In genomic region chr6:71476783-71477182, GRCm38 (mm10) we compare ENCODE assay signal across 27 mouse cellular contexts. TPM values are rescaled to one million over a fixed set of nuclear protein-coding genes. Genes with fewer than 3 reads are reported as not detected.
DNase-seq lines count a peak whose midpoint lies in the region; ATAC-seq lines count a peak whose summit lies in the region.
"Had no signal": no experiment of that assay in that cellular context is flagged by ENCODE, and none has a peak within 500 bp of the region (broad histone marks: within the 10 kb centered on the region; RNA-seq: fewer than 3 reads in every experiment).

No protein-coding gene starts in this region.

- DNase-seq in midbrain, embryonic 11.5 days (ENCODE audit: low spot score, missing footprints): peak; percentile 75
- no peak for DNase-seq in left cerebral cortex, postnatal 25 days (ENCODE audit: low spot score in 2 of 2)
- DNase-seq in forebrain, embryonic 14.5 days (ENCODE audit: low spot score): no peak
- DNase-seq: adrenal gland, adult 2 months; adrenal gland, postnatal 10 days; adrenal gland, postnatal 25 days; B cell, adult 2 months; cerebellum, adult 11 months; cerebellum, adult 18-20 months; cerebellum, adult 8-10 months; cerebellum, adult 9-11 months; cerebellum, postnatal 14 days; cerebellum, postnatal 36 days; embryo, embryonic 11 days had no signal

- WGBS in midbrain, embryonic 11.5 days: 81% methylated on average over 5 of the region's 5 CpGs
- WGBS in midbrain, embryonic 16.5 days: 75% methylated on average over 5 of the region's 5 CpGs
- WGBS in forebrain, embryonic 14.5 days: 81% methylated on average over 5 of the region's 5 CpGs

- no peaks in the 10 kb centered on the region for H3K9me3 ChIP-seq in midbrain, embryonic 11.5 days (ENCODE audit: control insufficient read depth, low read length)
- H3K9me3 ChIP-seq in midbrain, embryonic 16.5 days (replicated peaks; ENCODE audit: control insufficient read depth, low read length, poor library complexity, severe bottlenecking): no peaks in the 10 kb centered on the region
- no peaks in the 10 kb centered on the region for H3K9me3 ChIP-seq in forebrain, embryonic 14.5 days (replicated peaks; ENCODE audit: control insufficient read depth, low read length)
- H3K9me3 ChIP-seq: embryonic facial prominence, embryonic 13.5 days; embryonic facial prominence, embryonic 15.5 days; forebrain, embryonic 10.5 days; forebrain, embryonic 13.5 days; G1E had no signal

- H3K4me3 ChIP-seq in midbrain, embryonic 11.5 days (ENCODE audit: low read depth, low read length): no peak overlapping the region
- no peak overlapping the region for H3K4me3 ChIP-seq in midbrain, embryonic 16.5 days (ENCODE audit: low read depth, low read length)
- no peak overlapping the region for H3K4me3 ChIP-seq in forebrain, embryonic 14.5 days (ENCODE audit: low read depth, low read length)
- H3K4me3 ChIP-seq: embryonic facial prominence, embryonic 13.5 days; embryonic facial prominence, embryonic 15.5 days; erythroblast, embryonic 14.5 days; forebrain, embryonic 10.5 days; forebrain, embryonic 13.5 days had no signal

- H3K27me3 ChIP-seq in midbrain, embryonic 11.5 days (ENCODE audit: control insufficient read depth, insufficient read depth, low read length): no peaks in the 10 kb centered on the region
- no peaks in the 10 kb centered on the region for H3K27me3 ChIP-seq in midbrain, embryonic 16.5 days (ENCODE audit: control insufficient read depth, insufficient read depth, low read depth, low read length)
- no peaks in the 10 kb centered on the region for H3K27me3 ChIP-seq in forebrain, embryonic 14.5 days (replicated peaks; ENCODE audit: control insufficient read depth, insufficient read depth, low read length)
- H3K27me3 ChIP-seq: CH12.LX; embryonic facial prominence, embryonic 13.5 days; embryonic facial prominence, embryonic 15.5 days; forebrain, embryonic 13.5 days; Patski had no signal

- no peak overlapping the region for H3K4me2 ChIP-seq in midbrain, embryonic 11.5 days
- H3K4me2 ChIP-seq in midbrain, embryonic 16.5 days (ENCODE audit: low read length): no peak overlapping the region
- no peak overlapping the region for H3K4me2 ChIP-seq in forebrain, embryonic 14.5 days (ENCODE audit: low read length)
- H3K4me2 ChIP-seq: embryonic facial prominence, embryonic 13.5 days; embryonic facial prominence, embryonic 15.5 days; forebrain, embryonic 13.5 days had no signal

- no peaks in the 10 kb centered on the region for H3K4me1 ChIP-seq in midbrain, embryonic 11.5 days (ENCODE audit: control insufficient read depth, insufficient read depth, low read length)
- no peaks in the 10 kb centered on the region for H3K4me1 ChIP-seq in midbrain, embryonic 16.5 days (ENCODE audit: control insufficient read depth, insufficient read depth, low read length)
- H3K4me1 ChIP-seq in forebrain, embryonic 14.5 days (ENCODE audit: control insufficient read depth, insufficient read depth, low read length): no peaks in the 10 kb centered on the region
- H3K4me1 ChIP-seq: embryonic facial prominence, embryonic 13.5 days; embryonic facial prominence, embryonic 15.5 days had no signal

- intact Hi-C loops in left cerebral cortex, postnatal 25 days (cut with DNase I): no loop called here

- no peak for ATAC-seq in midbrain, embryonic 11.5 days (ENCODE audit: low FRiP score)
- ATAC-seq in midbrain, embryonic 16.5 days: no peak
- peak; percentile 83 for ATAC-seq in granulocyte monocyte progenitor cell, adult 5-6 weeks (replicated peaks; ENCODE audit: poor library complexity, severe bottlenecking)
- peak; percentile 42; the same call in 1 of the 2 replicates for ATAC-seq in megakaryocyte progenitor cell, adult 5-6 weeks (replicated peaks; ENCODE audit: poor library complexity)
- ATAC-seq in forebrain, embryonic 14.5 days: no peak
- ATAC-seq: CD4-positive, CD25-positive, alpha-beta regulatory T cell, adult 4 months; forebrain, embryonic 13.5 days; forebrain, embryonic 16.5 days; Patski had no signal

- no peak overlapping the region for H3K27ac ChIP-seq in midbrain, embryonic 11.5 days (ENCODE audit: low read depth, low read length)
- H3K27ac ChIP-seq in midbrain, embryonic 16.5 days (ENCODE audit: low read length): no peak overlapping the region
- H3K27ac ChIP-seq in forebrain, embryonic 14.5 days (ENCODE audit: low read depth, low read length): no peak overlapping the region
- H3K27ac ChIP-seq: embryonic facial prominence, embryonic 13.5 days; embryonic facial prominence, embryonic 15.5 days; forebrain, embryonic 10.5 days; forebrain, embryonic 13.5 days had no signal

- no peak overlapping the region for H3K9ac ChIP-seq in midbrain, embryonic 11.5 days (ENCODE audit: low read length)
- no peak overlapping the region for H3K9ac ChIP-seq in midbrain, embryonic 16.5 days (ENCODE audit: low read depth, low read length)
- no peak overlapping the region for H3K9ac ChIP-seq in forebrain, embryonic 14.5 days (ENCODE audit: low read length)
- H3K9ac ChIP-seq: embryonic facial prominence, embryonic 13.5 days; embryonic facial prominence, embryonic 15.5 days; forebrain, embryonic 13.5 days had no signal

- no peaks in the 10 kb centered on the region for H3K36me3 ChIP-seq in midbrain, embryonic 11.5 days (ENCODE audit: control insufficient read depth, insufficient read depth, low read length)
- no peaks in the 10 kb centered on the region for H3K36me3 ChIP-seq in midbrain, embryonic 16.5 days (ENCODE audit: control insufficient read depth, insufficient read depth, low read length)
- no peaks in the 10 kb centered on the region for H3K36me3 ChIP-seq in forebrain, embryonic 14.5 days (ENCODE audit: control insufficient read depth, insufficient read depth, low read length)
- H3K36me3 ChIP-seq: embryonic facial prominence, embryonic 13.5 days; embryonic facial prominence, embryonic 15.5 days; forebrain, embryonic 10.5 days; G1E had no signal

RNA-seq across cellular contexts. Expression of gene Rnf103, which starts 16.9 kb away (rescaled TPM):
- polyA plus RNA-seq in midbrain, embryonic 11.5 days (2014; fragmentation: Nextera tagmentation; extraction: Ambion mirVana): 16.4 and 19.3 TPM in 2 replicates
- polyA plus RNA-seq in midbrain, embryonic 16.5 days (2015; fragmentation: Nextera tagmentation; extraction: Ambion mirVana): 22.0 and 23.0 TPM in 2 replicates
- 7.1 and 8.6 TPM in 2 replicates for total RNA-seq in granulocyte monocyte progenitor cell, adult 5-6 weeks (2014; fragmentation: Nextera tagmentation)
- 7.3 and 10.6 TPM in 2 replicates for total RNA-seq in granulocyte monocyte progenitor cell, adult 5-6 weeks (2017)
- 11.7 and 14.9 TPM in 2 replicates for total RNA-seq in megakaryocyte progenitor cell, adult 5-6 weeks (2015)
- total RNA-seq in megakaryocyte progenitor cell, adult 5-6 weeks (2017): 10.8 and 12.4 TPM in 2 replicates
- 10 to 100 TPM; 49.8 to 54.0 TPM for total RNA-seq in left cerebral cortex, postnatal 25 days (2021)
- polyA plus RNA-seq in forebrain, embryonic 14.5 days (2014; fragmentation: Nextera tagmentation; extraction: Ambion mirVana): 22.8 and 26.0 TPM in 2 replicates

RNA-seq across cellular contexts. Expression of gene Rmnd5a, which starts 36.3 kb away (rescaled TPM):
- polyA plus RNA-seq in midbrain, embryonic 11.5 days (2014; fragmentation: Nextera tagmentation; extraction: Ambion mirVana): 8.3 and 8.6 TPM in 2 replicates
- polyA plus RNA-seq in midbrain, embryonic 16.5 days (2015; fragmentation: Nextera tagmentation; extraction: Ambion mirVana): 7.0 and 8.1 TPM in 2 replicates
- total RNA-seq in granulocyte monocyte progenitor cell, adult 5-6 weeks (2014; fragmentation: Nextera tagmentation): 29.0 and 39.8 TPM in 2 replicates
- 54.4 TPM in 2 replicates for total RNA-seq in granulocyte monocyte progenitor cell, adult 5-6 weeks (2017)
- total RNA-seq in megakaryocyte progenitor cell, adult 5-6 weeks (2015): 35.1 and 39.9 TPM in 2 replicates
- total RNA-seq in megakaryocyte progenitor cell, adult 5-6 weeks (2017): 37.9 and 46.7 TPM in 2 replicates
- 100 to 1,000 TPM in 1 of 2 experiments, 10 to 100 TPM in 1; 96.3 to 108 TPM for total RNA-seq in left cerebral cortex, postnatal 25 days (2021)
- 4.5 and 5.8 TPM in 2 replicates for polyA plus RNA-seq in forebrain, embryonic 14.5 days (2014; fragmentation: Nextera tagmentation; extraction: Ambion mirVana)

Comparison
In these comparisons a context has a peak if more than half of its experiments do, and no peak if none do; other contexts are left out.
1. ATAC-seq: peak in granulocyte monocyte progenitor cell, adult 5-6 weeks (single experiment) and megakaryocyte progenitor cell, adult 5-6 weeks (single experiment); none in midbrain, embryonic 11.5 days (single experiment), midbrain, embryonic 16.5 days (single experiment) and forebrain, embryonic 14.5 days (single experiment).